Mouse (Mus musculus): ENCODE measurements at regions not wholly inside any gene's neighbourhood (a gene's known extent, or its start where the extent isn't known, plus 50 kb on each side); places are given as distances from the start of the nearest gene placed in this dataset.

DNA sequence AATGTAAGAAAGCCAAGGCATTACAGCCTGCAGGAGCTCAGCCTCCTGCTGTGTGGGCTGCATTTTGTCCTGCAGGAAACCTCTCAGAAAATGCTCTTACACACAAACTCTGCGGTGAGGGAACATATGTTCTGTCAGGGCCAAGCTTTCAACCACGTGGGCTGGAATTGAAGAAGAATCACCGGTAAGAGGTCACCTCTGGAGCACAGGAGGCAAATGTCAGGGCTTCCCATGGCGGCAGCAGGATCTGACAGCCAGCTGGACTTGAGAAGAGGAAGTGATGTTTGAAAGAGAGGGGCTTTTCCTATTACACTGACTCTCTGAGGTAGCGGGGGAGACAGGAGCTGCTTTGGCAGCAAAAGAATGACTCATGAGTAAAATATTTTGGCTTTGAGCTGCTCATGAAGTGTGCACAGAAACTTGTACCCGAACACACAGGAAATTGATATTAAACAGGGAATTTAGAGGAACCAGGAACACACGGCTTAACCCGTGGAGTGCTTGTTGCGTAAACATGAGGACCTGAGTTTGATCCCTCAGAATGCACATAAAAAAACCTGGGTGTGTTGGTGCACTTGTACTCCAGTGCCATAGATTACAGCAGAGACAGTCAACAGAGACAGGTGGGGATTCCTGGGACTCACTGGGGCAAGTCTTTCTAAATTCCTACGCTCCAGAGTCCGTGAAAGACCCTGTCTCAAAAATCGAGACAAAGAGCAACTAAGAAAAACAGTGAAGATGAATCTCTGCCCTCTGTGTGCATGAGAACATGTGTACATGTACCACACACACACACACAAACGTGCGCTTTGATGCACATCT, 848.1 kb upstream of the A1bg start:
- ATAC-seq (replicated peaks; ENCODE audit: poor library complexity, severe bottlenecking) = peak; percentile 74

DNA sequence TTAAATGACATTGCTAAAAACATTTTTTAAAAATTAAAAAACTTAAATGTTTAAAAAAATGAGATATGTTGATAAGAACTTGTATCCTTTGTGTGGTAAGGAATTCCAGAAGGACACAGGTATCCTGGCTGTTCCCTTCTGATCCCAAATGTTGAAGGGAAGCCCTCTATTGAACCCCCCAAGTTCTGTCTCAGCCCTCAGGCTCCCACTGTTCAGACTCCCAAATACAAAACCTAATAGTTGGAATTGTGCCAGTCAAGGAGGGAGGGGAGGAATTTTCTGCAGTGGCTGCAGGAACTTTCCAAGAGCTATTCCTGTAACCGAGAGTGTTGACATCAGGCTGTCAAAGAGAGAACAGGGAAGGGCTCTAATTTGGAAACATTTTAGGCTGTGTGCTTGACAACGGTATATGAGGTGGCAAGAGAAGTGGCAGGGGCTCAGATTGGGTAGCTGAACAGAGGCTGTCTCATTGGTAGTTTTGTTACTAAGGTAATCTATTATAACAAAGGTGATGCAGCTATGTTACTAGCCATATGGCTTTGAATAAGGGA, 843.8 kb upstream of the A1bg start:
- ATAC-seq (replicated peaks; ENCODE audit: poor library complexity, severe bottlenecking) = no peak

GRCm38 (mm10) chr15:61753802-61754201, 831.0 kb upstream of the A1bg start:
- no peak for ATAC-seq (replicated peaks; ENCODE audit: poor library complexity, severe bottlenecking)

GRCm38 (mm10) chr15:61723696-61724095, 800.9 kb upstream of the A1bg start:
- no peak for ATAC-seq (replicated peaks; ENCODE audit: poor library complexity, severe bottlenecking)

DNA sequence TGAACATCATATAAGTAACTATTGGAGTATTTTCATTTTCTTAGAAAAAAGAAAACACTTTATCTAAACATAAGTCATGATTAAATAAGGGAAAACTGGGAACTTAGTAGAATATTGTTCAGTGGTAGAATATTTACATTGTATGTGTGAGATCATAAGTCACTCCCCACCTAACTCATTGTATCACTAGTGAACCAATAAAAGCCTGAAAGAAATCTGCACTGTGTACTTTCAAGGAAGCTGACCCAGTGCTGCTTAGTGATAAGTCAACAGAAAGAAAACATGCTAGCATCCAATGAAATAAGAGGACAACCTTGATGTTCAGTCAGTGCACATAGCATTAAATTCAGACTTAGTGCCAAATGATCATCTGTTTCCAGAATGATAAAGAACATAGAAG, 795.7 kb upstream of the A1bg start:
- ATAC-seq (replicated peaks; ENCODE audit: poor library complexity, severe bottlenecking) = no peak

- no peak for ATAC-seq (replicated peaks; ENCODE audit: poor library complexity, severe bottlenecking)
Measured at GRCm38 (mm10) chr15:61717216-61717615, 794.4 kb upstream of the A1bg start.

GRCm38 (mm10) chr15:61713953-61714352, 791.1 kb upstream of the A1bg start:
- ATAC-seq (replicated peaks; ENCODE audit: poor library complexity, severe bottlenecking) = no peak

DNA sequence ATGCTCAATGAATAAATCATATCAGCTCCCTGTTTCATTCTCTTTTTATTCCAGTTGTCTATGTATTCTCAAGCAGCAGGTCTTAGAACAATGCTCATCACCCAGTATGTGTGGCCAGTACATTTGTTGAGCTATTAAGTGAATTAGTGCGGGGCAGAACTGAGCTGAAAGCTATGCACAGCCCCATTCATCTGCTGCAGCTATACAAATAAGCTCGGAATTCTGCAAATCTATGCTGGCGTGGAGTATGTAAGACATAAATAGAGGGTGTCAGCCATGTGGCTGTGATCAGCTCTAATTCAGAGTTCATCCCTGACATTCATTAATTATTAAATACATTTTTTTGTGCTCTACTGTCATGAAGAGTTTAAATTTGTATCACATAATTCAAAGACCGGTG, 786.1 kb upstream of the A1bg start:
- no peak for ATAC-seq (replicated peaks; ENCODE audit: poor library complexity, severe bottlenecking)

GRCm38 (mm10) chr15:61707952-61708351, 785.1 kb upstream of the A1bg start:
- ATAC-seq (replicated peaks; ENCODE audit: poor library complexity, severe bottlenecking) = no peak

- no peak for ATAC-seq (replicated peaks; ENCODE audit: poor library complexity, severe bottlenecking)
Measured at GRCm38 (mm10) chr15:61692679-61693078, 769.9 kb upstream of the A1bg start.

DNA sequence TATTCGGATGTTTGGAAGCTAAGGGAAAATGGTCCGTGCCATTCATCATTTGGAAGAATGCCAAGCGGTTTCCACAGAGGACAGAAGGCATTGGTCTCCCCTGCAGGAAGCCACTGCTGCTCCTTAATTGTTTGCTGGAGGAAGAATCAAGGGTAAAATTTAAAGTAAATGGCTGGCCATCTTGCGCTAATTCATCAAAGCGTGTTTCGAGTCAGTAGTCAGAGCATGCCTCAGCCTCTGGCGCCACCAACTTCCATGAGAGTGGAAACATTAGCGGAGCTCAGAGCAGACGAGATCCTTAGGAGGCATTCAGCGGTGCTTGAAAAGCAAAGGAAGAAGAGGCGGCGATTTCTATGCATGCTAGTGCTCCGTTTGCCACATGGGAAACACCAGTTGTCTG, 767.6 kb upstream of the A1bg start:
- no peak for ATAC-seq (replicated peaks; ENCODE audit: poor library complexity, severe bottlenecking)

GRCm38 (mm10) chr15:61689776-61690397, 767.1 kb upstream of the A1bg start:
- no peak for ATAC-seq (replicated peaks; ENCODE audit: poor library complexity, severe bottlenecking)

DNA sequence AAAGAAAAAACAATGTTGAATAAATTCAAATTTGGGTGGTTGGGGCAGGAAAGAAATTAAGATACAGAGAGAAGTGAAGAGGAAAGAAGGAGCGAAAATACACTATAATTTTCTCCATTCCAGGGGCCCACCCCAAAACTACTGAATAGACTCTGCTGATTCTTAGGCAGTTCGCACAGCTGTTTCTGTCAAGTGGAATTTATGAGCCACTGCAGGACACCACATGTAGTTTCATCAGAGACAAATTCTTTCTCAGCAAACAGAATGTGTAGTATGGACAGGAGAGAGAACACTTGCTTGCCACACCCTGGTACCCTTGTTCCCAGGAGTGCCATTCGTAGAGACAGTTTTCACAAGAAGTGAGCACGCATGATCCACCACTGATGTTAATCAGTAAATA, 760.2 kb upstream of the A1bg start:
- ATAC-seq (replicated peaks; ENCODE audit: poor library complexity, severe bottlenecking) = no peak

DNA sequence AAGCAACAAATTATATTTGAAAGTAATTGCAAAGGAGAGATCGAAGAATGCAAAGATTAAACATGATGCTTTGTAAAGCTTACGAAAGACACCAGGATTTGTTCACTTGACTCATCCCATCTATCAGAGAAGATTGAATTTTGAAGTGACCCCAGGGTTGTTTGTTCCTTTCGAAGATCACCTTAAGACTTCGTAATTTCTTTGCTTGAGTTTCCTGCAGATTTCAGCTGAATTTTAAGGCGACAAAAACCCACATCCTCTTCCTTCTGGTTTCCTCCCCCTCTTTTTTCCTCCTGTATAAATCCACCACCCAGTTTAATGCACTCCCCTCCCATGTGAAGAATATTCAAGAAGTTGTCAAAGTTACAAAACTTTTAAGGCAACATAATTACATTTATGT, 747.7 kb upstream of the A1bg start:
- ATAC-seq (replicated peaks; ENCODE audit: poor library complexity, severe bottlenecking) = no peak

- no peak for ATAC-seq (replicated peaks; ENCODE audit: poor library complexity, severe bottlenecking)
Measured at GRCm38 (mm10) chr15:61660581-61660980, 737.8 kb upstream of the A1bg start.

GRCm38 (mm10) chr15:61656951-61657350, 734.1 kb upstream of the A1bg start:
- ATAC-seq (replicated peaks; ENCODE audit: poor library complexity, severe bottlenecking) = no peak

- ATAC-seq (replicated peaks; ENCODE audit: poor library complexity, severe bottlenecking) = no peak
Measured at GRCm38 (mm10) chr15:61654846-61655245, 732.0 kb upstream of the A1bg start.

DNA sequence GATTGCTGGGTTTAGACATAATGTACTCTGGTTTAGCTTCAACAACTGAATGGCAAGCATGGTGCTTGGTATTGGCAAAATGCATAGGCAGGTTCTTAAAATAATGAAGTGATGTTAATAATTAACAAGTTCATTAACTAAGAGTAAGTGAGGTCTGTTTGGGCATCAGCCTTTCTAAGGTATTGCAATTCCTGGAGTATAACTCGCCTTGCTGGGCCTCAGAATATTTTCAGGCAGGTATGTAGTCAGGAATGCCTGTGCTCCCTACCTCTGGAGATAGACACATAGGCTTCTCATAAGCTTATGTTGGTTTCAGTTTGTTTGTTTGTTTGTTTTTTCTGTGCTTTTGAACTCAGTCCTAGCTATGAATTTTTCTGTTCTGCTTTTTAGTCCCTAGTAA, 731.0 kb upstream of the A1bg start:
- no peak for ATAC-seq (replicated peaks; ENCODE audit: poor library complexity, severe bottlenecking)

- ATAC-seq (replicated peaks; ENCODE audit: poor library complexity, severe bottlenecking) = no peak
Measured at GRCm38 (mm10) chr15:61618638-61619500, 696.1 kb upstream of the A1bg start.

DNA sequence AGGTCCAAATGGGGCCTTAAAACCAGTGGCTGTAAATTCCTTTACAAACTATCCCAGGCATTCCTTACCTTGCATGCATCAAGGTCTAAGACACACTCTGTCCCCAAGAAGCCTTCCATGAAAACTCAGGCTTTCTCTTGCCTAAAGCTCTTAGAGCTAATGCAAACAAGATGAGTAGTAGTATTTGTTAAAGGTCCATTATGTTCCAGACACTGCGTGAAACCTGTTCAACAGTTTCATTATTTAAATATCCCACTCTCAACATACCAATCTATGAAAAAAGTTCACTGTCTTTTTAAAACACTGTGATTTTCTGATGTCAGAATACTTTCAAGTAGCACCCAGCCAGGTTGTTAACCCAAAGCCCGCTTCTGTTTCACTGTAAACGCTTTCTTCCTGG, 687.9 kb upstream of the A1bg start:
- ATAC-seq (replicated peaks; ENCODE audit: poor library complexity, severe bottlenecking) = no peak

DNA sequence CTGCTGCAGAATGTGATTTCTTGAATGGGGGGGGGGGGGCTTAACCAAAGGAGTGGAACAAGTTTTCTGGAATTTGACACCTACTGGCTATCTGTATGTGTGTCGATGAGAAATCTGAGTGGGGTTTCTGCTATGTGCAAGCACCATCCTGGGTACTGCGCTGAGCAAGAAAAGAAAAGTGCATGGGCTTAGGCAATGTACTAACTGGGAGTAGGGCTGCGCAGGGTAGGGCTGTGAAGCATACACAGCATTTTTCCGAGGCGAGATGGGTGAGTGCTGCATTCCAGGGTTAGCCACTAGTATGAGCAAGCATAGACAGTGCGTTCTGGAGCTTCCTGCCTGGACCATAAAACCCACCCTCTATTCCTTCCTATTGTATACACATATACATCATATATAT, 686.8 kb upstream of the A1bg start:
- no peak for ATAC-seq (replicated peaks; ENCODE audit: poor library complexity, severe bottlenecking)

Data from granulocyte monocyte progenitor cell, adult 5-6 weeks (primary cell).